Mouse (Mus musculus) heart, adult 10 weeks (tissue): Measurements from ENCODE around the gene Rin2. TPM values are rescaled to one million over a fixed set of nuclear protein-coding genes. Genes with fewer than 3 reads are reported as not detected.

ENCODE experiments used
- polyA plus RNA-seq: library from polyadenylated mRNA; stranded (reverse); fragments of 350-450 nt; fragmentation: Illumina TruSeq; extraction: RNeasy Lipid Tissue Mini Kit (QIAGEN cat#74804); gene quantifications from one replicate; pipeline ENCODE4 v1.2.3, GENCODE M21; 2014; ENCODE audit warnings: low read depth, low replicate concordance

The Rin2 gene
- polyA plus RNA-seq, result 16.7 TPM

DNA sequence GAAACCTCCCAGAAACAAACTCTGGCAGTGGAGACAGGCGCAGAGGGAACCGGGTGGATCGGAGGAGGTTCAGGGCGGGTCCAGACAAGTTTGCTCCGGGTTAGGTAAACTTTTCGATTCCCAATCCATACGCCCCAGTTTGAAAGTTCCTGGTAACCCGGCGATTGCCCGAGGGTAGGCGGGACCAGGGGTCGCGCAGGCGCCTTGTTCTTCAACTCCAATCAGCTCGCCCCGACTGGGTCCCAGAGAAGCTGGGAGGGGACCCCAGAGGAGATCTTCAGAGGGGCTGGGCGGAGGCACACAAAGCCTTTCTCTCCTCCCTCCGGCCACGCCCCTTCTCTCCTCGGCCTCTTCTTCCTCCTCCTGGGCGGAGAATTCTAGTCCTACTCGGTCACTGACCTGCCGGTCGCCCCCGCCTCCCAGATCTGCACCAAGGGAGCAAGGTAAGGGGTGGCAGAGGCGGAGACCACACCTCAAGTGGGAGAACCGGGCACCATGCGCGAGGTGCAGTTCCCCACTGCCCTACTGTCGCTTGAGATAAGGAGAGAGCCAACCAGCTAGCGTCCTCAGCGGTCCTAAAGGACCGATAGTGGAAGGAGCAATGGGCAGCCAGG, at the start of gene Rin2:
Gene Rin2 (plus strand): TSS at position 74 of the 614 bp plus-strand sequence.

DNA sequence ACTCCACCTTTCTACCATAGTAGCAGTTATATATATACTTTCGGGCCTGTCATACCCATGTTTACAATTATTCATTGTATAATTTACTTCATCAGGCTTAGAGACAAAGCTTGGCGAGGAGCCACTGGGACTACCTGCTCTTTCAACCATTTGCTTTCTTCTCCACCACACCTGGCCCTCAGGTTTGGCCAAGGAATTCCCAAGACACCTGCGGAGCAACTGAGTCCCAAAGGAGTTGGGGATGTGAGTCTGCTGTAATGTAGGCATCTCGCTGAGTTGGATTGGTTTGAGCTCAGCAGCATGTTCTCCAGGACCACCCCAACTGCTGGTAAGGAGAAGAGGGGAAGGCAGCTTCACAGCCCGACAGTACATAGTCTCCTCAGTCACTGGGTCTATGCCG, 226.8 kb downstream of the Rin2 start, which contains the start of gene Naa20:
Gene Naa20 (plus strand): TSS at position 239 of the 400 bp plus-strand sequence.

GRCm38 (mm10) chr2:145934339-145935231, 259.6 kb downstream of the Rin2 start, which contains the start of the genes Cfap61 and Crnkl1:
TSS of gene Cfap61 (plus strand) at chr2:145934784.
TSS of gene Crnkl1 (minus strand) at chr2:145935014.

Other genes starting within 250 kb of the Rin2 start
- gene Naa20, start 226.9 kb downstream of the Rin2 start, polyA plus RNA-seq, result 126 TPM